Mouse (Mus musculus) induced T-regulatory cell, adult 2 months (primary cell): ENCODE measurements at regions not wholly inside any gene's neighbourhood (a gene's known extent, or its start where the extent isn't known, plus 50 kb on each side); places are given as distances from the start of the nearest gene placed in this dataset.

Experiments used
- DNase-seq: peaks from one replicate; pipeline ENCODE4 v3.0.0-alpha.2; 2012; ENCODE audit warnings: low read depth

DNA sequence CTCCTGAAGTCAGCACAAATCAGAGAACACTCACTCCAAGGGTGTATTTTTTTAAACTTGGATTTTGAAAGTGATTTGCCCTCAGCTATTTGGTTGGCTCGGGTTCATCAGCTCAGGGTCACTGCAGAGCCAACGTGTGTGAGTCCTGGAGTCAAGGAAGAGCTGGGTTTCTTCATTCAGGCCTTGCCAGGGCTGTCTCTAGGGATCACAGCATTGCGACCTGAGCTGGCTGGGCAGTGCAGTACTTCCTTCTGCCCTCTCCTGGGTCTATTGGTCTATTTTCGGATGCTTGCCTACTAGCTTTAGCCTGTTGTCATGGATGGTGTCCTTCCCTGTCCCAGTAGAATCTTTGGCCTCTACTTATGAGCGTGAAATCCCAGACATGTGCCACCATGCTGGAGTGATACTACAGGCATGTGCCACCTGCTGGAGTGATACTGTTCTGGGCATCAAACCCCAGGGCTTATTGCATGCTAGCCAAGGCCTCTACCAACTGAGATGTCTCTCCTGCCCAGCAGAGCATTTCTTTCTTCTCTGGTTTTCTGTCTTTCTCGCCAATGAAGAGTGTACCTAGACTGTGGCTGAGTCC is 211.7 kb upstream of the Rbfox1 start:
- no peak for DNase-seq

DNA sequence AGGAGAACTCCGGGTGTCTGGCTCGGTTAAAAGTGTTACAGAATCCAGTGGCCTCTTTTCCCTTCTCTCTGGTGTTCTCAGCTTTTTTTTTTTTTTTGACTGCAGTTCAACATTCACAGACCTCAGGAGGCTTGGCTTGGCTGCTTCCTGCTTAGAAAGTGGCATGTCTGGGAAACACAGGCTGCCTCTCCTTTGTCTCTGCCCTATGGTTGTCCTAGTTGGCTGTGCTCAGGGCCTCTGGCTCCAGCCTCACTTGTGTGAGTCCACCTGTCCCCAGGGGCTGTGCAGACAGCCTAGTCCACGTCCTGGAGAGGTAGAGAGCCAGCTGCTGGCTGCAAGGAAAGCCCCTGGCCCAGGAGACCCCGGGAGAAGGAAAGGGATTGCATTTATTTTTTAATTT is 212.3 kb upstream of the Rbfox1 start:
- DNase-seq, result no peak

DNA sequence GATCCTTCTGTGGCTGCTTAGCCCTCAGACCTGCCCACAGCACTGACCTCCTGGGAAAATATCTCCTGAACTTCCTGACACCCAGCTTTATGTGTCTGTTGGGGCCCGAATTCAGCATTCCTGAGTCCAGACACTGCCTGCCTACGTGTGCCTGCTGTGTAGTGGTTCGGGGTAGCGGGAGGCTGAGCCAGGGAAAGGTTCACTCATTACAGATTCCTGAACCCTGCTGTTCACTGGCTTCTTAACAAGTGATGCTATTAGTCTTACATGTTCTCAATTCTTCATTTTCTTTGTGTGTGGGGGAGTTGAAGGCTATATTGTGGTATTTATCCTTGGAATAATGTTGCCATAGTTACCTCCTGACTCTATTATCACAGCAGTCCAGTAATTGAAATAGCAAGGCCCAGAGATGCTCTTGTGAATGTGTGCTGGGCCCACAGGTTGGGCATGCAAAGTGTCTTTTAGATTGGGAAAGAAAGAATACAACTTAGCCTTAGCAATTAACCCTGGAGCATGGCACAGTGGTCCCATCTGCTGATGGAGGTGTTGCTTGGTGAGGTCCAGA is 216.7 kb upstream of the Rbfox1 start:
- DNase-seq, result no peak

DNA sequence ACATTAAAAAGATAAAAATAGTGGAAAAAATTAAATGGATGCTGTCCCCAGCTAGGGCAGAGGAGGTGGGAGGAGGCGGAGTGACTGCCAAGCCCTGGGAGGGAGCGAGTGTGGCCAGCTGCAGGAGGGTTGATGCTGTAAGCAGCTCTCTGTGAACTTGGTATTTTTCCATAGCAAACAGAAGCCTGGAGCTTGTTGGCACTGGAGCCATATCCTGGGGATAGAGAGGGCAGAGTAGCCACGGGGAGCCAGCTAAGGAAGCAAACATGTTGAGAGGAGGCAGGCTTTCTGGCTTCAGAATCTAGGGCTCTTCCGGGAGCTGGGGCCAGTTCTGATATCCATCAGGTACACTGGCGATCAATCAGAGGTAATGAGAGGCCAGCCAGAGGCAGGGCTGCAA is 223.2 kb upstream of the Rbfox1 start:
- no peak for DNase-seq

DNA sequence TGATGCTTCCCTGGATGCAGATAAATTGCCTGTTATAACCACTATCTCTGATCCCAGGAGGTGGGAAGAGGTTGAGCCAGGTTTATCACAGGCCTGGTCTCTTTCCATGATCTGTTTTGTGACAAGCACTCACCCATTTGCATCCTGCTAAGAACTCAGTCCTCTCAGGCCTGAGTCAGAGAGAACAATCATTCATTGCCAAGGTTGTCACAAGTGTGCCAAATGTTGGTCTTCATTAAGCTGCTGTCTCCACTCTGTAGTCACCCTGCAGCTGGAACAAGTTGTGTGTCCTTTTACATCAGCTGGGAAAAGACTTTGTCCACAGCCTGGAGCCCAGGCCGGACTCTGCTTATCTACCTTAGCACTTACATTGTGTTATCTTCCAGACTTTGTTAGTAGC is 233.6 kb upstream of the Rbfox1 start:
- no peak for DNase-seq

DNA sequence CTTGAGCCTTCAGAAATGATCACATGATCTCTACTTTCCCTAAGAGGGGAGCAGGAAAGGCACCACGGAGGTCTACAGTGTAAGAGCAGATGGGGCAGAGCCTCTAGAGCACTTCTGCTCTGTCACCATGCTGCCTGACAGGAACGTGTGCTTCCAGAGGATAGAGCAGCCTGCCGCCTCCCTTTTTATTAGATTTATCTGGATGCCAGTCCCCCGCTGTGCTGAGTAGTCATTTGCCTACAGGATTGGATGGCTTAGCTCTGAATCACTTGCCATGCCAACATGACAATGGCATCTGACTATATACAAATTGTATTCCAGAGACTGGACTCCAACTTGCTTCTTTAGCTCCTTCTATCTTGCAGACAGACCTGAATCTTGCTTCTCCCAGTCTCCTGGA is 234.2 kb upstream of the Rbfox1 start:
- no peak for DNase-seq

DNA sequence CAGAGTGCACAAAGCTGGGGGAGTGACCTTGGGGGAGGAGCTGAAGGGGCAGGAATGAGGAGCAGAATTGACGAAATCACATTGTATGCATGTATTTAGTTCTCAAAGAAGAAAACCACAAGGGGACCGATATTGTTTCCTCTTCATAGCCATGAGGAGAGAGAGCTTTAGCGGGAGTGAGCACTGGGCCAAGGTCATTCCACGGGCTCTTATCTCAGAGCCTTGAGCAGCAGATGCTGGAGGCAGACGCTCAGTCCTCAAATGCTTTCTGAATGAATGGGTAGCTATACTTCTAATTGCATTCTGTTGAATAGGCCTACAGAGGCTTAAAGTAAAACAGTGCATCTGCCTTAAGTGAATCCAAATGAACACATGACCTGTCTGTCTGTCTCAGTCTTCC is 245.2 kb upstream of the Rbfox1 start:
- DNase-seq, result no peak

DNA sequence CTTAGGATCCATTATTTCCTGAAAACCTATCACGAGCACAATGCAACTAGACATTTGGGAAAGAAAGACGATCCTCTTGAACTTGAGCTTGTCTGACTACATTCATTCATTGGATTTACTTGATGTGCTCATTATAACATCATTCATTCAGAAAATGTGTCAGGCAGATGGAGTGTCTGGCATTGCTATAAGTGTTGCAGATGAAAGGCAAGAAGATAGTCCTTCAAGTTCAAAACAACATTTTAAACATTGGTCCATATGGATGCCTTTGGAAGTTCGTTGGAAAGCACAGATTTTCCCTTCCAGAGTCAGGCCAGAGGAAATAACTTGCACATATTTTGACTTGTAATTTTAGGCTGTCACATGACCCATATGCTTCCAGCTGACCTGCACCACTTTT is 255.2 kb upstream of the Rbfox1 start:
- no peak for DNase-seq

DNA sequence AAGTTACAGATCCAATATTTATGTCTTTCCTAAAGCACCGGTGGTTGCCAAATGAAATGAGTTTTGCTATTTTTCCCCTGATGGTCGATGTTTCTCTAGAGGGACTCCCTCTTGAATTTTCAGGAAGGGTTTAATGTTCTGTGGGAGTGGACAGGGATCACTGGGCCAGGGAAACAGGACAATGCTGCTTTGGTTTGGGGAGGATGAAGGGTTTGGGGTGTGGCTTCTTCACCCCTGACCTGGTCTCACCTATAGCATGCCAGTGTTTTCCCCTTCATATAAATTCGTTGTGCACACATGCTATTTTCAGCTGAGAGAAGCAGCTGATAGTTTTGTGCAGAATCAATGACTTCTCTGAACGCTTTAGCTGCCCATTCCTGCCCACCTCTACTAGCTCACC is 257.2 kb upstream of the Rbfox1 start:
- DNase-seq, result no peak

DNA sequence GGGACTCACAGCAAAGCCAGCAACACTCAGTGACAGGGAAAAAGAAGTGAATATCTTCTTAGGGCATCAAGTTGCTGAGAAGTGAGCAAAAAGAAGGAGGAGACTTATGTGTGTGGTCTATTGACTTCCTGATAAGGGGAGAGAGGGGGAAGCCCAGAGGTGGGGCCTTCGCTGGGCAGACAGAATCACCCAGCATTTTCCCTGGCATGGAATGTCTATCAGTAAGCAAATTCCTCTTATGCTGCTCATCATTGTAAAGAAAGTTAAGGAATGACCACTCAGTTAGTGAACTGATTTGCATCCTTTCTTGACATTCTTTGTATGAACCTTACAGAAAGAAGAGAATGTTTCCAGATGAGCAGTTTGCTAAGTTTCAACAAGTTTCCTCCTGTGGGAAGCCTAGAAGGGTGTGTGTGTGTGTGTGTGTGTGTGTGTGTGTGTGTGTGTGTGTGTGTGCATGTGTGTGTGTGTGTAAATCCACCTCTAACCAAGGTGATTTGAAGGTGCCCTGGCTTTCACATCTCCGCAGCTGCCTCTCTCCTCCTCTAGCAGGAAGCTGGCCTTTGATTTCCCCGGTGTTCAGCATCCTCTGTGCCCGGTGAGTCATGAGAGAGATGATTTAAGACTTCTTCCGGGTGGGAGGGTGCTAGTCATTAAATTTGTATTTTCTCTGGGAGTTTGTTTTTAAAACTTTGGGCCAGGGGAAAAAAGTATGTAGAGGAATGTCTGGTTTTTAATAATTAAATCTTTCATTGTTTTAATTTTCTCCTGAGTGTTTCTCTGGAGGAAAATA is 257.8 kb upstream of the Rbfox1 start:
- DNase-seq, result no peak

DNA sequence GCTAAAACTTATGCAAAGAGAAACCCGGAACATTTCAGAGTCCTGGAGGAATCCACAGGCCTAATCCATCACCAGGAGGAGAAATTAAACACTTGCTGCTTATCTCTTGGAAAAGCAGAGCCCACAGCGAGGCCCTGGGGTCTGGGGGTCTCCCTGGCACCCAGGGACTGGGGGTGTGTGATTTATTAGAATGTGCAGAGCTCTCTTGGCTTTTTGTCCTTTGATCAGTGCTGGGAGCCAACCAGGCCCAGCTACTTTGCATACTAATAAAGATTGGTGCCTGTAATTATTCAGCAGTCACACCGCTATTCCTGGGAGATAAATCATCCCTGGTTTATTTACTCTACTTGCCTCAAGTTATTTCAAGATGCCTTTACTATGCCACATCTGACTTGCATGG is 260.0 kb upstream of the Rbfox1 start:
- DNase-seq, result no peak

DNA sequence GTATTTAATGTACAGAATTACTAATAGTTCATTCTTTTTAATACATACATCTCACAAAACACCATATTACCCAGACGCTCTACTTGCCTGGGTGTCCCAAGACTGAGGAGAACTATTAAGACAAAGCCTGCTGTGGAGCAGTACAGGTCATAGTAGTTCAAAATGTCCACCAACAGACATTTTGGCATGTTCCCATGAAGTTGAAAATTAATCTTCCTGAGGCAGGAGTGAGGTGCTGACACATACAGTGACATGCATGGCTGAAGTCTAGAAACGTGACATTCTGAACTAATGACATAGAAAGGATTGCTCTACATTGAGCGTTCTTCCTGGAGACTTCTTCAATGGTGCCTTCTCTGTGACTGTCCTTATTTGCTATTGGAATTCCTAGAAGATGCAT is 264.6 kb upstream of the Rbfox1 start:
- no peak for DNase-seq

DNA sequence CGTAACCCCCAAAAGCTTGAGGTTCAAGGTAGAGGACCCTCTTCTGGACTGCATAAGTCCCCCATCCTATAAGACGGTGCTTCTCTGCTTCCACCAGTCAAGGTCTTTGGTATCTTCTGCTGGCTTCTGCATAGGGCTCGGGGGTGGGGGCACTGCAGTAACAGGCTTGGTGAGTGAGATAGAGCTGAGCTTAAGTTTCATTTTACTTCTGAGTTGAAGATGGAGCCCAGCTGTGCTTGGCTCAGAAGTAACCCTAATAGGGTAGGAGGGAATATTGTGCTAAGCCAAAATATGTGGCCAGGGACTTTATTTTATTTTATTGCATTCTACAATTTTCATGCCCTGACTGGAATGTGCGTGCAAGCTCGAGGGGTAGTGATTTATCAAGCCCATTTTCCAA is 268.8 kb upstream of the Rbfox1 start:
- DNase-seq, result no peak

DNA sequence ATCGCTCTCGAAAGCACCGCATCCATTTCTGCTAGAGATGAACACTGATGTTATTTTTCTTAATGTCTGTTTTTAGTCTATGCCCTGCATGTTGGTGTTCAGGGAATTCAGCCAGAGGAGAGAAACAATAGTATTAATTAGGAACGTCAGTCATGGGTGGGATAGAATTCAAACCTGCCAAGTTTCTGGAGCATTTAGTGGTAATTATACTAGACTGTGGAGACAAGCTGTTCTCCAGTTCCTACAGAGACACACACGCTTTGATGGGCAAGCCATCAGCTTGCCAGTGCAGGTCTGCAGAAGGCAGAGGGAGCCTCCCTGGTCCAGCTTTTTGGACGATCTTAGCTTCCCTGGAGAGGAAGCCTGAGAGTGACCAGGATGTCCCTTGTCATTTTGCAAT is 289.8 kb upstream of the Rbfox1 start:
- no peak for DNase-seq

DNA sequence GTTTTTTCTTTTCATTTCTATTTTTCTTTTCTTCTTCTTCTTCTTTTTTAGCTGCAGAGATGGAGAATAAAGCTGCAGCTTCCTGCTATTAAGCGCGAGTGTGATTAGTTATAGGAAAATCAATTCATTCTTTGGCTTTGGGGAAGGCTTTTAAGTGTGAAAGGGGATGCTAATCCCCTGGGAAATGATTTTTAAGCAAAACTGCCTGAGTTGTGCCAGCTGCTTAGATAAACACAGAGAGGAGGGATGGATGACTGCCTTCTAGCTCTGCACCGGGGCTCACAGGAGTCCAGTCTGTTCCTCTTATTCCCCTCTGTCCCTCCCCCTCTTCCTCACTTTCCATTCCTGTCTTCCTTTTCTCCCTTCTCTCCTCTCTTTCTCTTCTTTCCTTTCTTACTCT is 306.8 kb upstream of the Rbfox1 start:
- DNase-seq, result no peak

DNA sequence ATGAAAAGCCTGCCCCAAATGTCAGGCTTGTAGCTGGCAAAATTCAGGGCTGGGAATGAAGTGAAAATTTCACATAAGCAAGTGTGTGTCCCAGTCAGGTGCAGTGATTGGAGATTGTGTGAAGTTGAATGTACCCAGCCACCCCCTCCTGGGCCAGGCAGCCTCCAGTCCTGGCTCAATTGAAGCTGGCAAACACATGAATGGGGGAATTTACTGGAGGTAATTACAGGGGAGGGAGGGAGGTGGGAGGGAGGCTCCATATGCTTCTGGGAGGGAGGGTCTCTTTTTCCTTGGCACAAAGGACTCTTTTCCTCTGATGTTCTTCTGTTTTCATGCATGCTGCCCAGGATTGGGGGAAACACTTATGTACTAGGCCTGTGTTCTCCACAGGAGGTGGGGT is 312.4 kb upstream of the Rbfox1 start:
- DNase-seq, result no peak

DNA sequence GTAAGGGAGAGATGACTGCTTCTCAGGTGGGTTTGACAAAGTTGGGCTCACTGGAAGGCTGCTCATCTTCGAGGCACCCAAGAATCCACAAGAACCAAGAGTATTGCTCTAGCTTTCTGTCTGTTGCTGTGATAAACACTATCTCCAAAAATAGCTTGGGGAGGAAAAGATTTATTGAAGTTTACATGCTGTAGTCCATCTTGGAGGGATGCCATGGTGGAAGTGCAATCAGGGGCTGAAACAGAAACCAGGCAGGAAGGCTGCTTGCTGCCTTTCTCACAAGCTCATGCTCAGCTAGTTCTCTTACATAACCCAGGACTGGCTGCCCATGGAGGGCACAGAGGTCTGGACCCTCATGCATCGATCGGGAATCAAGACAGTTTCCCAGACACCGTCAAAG is 314.5 kb upstream of the Rbfox1 start:
- no peak for DNase-seq

DNA sequence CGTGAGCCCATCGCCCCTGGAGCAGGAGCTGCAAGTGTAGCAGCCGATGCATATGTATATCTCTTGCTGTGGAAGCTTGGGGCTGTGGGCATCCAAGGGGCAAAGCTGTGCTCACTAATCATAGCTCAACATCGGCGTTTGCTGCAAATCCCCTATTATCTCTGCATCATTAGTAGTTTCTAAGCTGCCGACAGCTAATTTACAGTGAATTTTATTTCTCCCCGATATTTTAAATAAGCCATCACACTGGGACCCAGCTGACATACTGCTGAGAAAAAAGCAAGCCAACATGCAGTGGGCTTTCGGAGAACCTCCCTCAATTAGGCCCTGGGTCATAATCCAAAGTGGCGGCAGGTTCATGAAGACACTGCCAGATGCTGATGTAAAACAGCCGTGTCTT is 313.3 kb upstream of the Eef2kmt start:
- DNase-seq, result no peak

DNA sequence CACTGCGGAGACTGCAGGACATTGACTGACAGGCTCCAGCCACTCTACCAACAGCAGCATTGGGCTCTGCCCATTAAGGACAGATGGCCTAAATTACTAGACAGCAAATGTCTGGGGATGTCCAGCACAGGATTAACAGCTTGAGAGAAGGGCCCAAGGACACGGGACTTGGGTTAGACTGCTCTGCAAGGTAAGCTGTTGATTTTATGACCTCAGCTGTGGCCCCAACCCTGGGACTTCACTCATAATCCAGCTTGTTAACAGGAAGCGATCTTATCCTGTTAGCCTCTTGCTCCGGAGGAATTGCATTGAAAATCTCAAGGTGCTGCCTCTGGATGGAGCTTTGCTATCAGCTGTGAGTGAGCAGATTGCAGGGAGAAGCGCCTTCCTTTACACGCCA is 293.2 kb upstream of the Eef2kmt start:
- DNase-seq, result no peak

DNA sequence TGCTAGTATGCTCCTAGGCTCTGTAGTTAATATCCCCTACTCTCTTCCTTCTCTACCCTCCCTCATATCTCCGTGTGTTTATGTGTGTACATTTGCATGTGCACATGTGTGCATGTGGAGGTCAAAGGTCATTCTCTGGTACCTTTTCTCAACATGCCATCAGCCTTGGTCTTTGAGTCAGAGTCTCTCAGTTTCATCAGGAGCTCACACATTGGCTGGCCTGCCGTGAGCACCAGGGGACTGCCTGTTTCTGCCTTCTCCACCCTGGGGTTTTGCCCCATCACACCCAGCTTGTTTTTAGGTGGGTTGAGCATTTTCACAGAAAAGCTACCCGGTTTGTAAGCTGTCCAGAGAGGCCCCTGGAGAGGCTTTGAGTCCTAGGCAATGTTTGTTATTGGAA is 292.8 kb upstream of the Eef2kmt start:
- no peak for DNase-seq

DNA sequence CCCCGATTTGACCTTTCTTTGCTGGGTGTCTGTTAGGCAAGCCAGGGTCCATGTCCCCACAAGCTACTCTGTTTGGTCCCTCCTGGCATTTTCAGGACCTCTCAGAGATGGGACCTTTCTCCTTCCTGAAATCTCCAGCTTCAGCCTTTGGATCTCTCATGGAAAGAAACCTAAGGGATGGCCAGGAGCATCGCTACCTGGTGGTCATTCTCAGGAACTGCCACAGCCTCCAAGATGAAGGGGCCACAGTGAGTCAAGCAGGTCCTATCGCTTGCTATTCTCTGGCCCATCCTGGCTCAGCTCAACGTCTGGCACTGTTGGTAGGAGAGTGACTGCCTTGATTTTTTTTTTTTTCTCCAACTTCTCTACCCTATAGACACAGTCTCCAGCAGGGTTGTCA is 291.0 kb upstream of the Eef2kmt start:
- DNase-seq, result no peak

DNA sequence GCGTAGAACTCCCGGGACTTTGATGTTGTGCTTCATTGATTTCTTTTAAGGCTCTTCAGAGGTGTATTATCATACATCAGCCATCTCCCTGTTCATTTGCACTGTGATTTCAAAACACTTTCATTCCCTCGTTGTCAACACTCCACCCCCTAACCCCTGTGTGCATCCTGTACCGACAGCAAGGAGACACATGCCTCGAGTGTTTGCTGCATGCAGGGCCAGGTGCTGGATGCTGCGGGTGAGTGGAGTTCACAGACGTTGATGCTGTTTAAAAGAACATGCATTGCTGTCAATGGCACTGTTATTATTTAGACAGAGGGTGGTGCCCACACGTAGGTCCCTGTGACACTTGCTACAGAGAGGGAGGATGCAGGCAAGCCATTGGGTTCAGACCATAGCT is 290.0 kb upstream of the Eef2kmt start:
- DNase-seq, result no peak

DNA sequence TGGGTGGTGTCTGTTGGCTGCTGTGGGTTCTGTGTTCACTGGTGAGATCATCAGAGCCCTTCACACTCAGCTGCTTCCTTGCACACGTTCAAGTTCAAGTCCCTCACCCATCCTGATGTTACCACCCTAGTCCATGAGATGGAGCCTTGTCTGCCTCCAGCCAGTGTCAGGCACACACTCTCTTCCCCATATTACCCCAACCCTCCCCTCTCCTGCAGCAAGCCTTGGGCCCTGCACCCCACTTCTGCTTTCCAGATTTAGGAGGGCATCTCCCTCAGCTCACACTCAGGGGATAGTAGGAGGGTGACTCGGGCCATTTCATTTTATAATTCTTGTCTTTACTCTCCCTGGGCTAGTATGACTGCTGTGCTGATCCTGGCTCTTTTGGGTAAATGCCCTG is 288.7 kb upstream of the Eef2kmt start:
- DNase-seq, result no peak
